Mouse (Mus musculus): ENCODE results near the gene Ctps2. TPM values are rescaled to one million over a fixed set of nuclear protein-coding genes. Genes with fewer than 3 reads are reported as not detected.

Gene Ctps2
- total RNA-seq, 1 experiment from 2014 or later, result 94.2 TPM

DNA sequence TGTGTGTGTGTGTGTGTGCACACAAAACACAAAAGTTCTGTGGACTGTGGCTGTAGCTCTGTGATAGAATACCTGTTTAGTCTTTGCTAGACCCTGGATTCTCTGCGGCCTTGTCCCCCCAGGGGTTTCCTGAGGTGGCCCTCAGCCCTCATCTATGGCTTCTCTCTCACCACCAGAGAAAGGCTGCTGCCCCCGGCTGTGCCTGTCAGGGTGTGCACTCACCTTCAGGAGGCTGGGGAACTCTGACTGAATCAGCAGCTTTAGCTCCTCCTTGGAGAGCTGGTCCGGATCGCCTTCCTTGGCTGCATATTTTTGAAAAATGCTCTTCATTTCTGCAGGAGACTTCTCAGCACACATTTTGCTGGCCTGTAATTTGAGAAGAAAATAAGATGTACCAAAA is 62.8 kb downstream of the Ctps2 start:
- ATAC-seq (replicated peaks; ENCODE audit: insufficient number of reproducible peaks, low FRiP score, low TSS enrichment, poor library complexity, severe bottlenecking), result no peak

DNA sequence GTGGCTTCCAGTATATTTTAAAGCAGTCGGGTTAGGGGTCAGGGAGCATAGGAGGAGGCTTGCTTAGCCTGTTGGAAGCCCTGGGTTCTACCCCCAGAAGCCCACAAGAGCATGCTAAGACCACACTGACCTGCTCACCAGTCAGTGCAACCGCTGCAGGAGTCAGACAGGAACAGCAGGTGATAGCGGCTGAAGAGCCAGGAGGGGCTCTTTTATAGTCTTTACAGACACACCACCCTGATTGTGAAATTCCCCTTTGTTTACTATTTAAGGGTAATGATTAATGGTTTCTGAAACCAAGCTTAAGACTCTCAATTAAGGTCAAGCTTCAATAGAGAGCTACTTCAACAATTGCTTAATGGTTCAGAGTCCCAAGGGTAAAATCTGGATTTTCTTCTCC is 63.3 kb downstream of the Ctps2 start, which contains the start of gene S100g:
S100g (minus strand) TSS at position 217 of the 400 bp plus-strand sequence.
- ATAC-seq (replicated peaks; ENCODE audit: insufficient number of reproducible peaks, low FRiP score, low TSS enrichment, poor library complexity, severe bottlenecking), result no peak

DNA sequence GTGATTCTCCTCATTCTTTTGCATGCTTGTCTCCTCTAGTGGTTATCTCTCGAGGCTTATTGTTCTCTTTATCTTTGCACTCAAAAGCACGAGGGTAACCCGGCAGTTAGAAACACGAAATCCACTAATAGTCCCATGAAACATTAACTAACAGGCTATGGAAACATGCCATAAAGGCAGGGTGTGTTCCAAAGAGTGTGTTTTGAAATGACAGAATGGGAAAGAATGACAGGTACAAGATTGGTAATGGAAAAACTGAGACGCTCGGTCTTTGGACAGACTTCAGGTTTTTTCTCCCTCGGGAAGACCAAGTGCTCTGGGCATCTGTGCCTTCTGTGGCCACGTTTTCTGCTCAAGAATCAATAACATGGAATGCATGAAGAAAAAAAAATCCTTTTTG is 66.4 kb downstream of the Ctps2 start:
- ATAC-seq (replicated peaks; ENCODE audit: insufficient number of reproducible peaks, low FRiP score, low TSS enrichment, poor library complexity, severe bottlenecking), result no peak

DNA sequence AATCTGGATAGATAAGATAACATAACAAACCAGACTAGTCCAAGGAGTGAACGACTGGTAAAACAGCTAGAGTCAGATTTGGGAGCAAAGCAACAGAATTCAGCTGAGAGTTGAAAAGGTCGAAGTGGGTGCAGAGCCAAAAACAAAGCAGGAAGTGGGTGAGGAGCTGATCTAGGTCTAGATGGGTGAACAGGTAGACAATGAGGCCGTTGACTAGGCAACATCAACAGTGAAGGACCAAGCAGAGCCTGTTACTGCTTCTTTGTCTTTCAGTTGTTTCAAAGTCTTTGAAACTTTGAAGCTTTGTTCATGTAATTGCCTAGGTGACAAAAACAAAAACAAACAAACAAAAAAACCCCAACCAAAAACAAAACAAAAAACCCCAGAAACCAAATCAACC is 75.2 kb downstream of the Ctps2 start:
- no peak for ATAC-seq (replicated peaks; ENCODE audit: insufficient number of reproducible peaks, low FRiP score, low TSS enrichment, poor library complexity, severe bottlenecking)

DNA sequence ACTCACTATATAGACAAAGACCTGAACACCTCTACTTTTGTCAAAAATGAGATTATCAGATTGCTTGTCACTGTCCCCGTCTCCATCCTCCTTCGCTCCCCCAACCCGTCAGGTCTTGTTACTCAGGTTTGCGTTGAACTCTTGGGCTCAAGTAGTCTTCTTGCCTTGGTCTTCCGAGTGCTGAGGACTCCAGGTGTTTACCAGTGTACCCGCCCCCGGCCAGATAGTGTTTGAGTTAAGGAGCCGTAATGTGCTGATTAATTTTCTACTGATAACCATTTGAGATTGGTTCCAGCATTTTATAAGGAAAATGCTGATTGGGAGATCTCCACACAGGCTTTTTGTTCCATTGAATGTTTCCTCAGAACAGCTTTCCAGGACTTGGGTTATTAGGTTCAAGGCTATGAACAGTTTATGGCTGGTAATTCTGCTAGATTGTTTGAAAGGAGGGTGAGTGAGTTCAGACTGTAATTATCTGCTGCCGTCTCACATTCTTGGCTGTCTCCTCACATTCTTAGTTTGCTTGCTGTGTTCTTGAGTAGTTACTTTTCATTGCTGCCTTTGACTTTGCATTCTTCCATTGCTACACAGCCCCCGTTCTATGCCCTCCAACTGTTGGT is 85.9 kb downstream of the Ctps2 start:
- no peak for ATAC-seq (replicated peaks; ENCODE audit: insufficient number of reproducible peaks, low FRiP score, low TSS enrichment, poor library complexity, severe bottlenecking)

DNA sequence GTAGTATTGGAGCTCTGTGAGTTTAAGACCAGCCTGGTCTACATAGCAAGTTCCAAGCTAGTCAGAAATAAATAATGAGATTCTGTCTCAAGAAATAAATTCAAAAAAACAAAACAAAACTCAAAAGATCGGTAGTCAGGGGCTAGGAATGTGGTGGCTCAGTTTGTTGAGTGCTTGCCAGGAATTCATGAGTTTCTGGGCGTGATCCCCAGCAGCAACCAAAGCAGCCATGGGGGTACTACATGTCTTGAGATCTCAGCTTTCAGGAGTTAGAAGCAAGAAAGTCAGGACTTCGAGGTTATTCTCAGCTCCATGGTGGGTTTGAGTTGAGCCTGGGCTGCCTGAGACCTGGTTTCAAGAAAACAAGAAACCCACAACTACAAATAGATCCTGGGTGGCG is 90.4 kb downstream of the Ctps2 start:
- no peak for ATAC-seq (replicated peaks; ENCODE audit: insufficient number of reproducible peaks, low FRiP score, low TSS enrichment, poor library complexity, severe bottlenecking)

DNA sequence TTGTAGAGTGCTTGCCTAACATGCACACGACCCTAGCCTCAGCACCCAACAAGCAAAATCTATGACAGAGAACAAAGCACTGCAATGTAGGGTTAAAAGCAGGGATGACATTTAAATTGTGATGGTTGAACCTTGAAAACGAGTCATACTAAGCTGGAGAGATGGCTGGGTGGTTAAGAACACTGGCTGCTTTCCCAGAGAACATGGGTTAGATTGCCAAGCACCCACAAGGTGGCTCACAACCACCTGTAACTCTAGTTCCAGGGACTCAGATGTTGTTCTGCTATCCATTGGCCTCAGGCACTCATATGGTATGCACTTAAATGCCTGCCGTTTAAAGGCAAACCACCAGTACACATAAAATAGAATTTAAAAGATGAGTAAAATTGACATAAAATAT is 91.1 kb downstream of the Ctps2 start:
- ATAC-seq (replicated peaks; ENCODE audit: insufficient number of reproducible peaks, low FRiP score, low TSS enrichment, poor library complexity, severe bottlenecking), result no peak

DNA sequence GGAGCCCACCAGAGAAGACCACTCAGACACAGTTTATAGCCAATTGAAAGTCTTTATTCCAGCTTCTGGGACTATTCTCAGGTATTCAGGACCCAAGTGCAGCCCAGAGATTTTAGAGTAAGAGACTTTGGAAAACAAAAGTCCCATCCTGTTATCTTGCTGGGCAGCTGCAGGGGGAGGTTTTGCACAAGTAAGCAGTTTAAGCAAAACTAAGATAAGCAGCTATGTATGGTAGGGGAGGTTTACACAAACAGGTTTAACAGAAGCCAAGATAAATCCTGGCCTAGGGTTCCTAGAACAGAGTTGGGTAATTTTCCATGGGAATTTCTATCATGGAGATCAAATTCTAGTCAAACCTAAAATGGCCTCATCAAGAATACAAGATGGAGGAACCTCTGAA is 126.8 kb downstream of the Ctps2 start:
- no peak for ATAC-seq (replicated peaks; ENCODE audit: insufficient number of reproducible peaks, low FRiP score, low TSS enrichment, poor library complexity, severe bottlenecking)

DNA sequence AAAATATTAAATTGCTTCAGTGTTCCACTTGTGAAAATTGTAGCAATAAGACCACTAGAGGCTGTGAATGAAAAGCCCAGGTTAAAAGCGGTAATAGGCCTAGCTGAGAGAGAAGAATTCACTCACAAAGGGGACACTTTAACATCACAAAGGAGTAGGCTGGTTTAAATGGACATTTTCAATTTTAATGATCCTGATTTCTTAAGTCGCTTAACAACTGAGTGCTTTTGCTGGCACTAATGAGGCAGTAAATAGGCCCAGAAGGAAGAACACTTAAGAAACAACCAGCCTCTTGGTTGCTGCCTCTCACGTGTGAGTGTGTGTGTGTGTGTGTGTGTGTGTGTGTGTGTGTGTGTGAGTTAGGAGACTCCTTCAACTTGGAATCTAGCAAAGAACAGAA is 137.7 kb downstream of the Ctps2 start:
- no peak for ATAC-seq (replicated peaks; ENCODE audit: insufficient number of reproducible peaks, low FRiP score, low TSS enrichment, poor library complexity, severe bottlenecking)

DNA sequence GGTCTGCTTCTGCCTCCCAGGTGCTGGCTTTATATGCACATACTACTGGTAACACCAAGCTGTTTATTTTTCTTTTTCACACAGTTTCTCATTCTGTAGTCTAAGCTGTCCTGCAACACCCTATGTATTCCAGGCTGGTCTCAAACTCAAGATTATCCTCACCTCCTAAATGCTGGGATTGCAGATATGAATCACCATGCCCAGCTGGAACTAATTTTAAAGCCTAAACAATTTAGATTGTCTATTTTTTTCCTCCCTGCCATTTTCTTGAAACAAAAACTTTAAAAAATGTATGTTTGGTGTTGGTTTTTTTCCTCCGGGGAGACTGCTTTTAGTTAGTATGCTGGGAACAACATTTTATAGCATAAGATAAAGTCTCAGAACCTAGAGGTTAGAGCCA is 141.7 kb downstream of the Ctps2 start:
- no peak for ATAC-seq (replicated peaks; ENCODE audit: insufficient number of reproducible peaks, low FRiP score, low TSS enrichment, poor library complexity, severe bottlenecking)

DNA sequence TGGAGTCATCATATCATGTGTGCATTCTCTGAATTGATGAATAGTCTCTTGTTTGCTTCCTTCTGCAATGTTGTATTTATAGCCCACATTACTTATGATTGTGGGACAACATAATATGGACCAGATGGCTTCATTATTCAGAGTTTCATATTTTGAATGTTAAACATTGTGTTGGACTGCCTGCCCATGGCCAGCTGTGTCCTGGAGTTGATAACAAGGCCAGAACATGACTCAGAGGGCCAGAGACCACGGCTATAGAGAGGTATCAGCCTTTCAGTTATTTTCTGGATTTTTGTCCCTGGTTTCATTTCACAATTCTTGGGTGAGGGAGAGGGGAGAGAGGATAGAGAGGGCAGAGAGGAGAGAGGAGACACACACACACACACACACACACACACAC is 162.9 kb downstream of the Ctps2 start:
- ATAC-seq (replicated peaks; ENCODE audit: insufficient number of reproducible peaks, low FRiP score, low TSS enrichment, poor library complexity, severe bottlenecking), result no peak

Other genes with a start within 250 kb of the Ctps2 start
- 77.8 to 130 TPM (median 129 TPM) in 3 replicates for gene Rbbp7, start 140.8 kb upstream of the Ctps2 start, total RNA-seq (2017)
- 37.4 to 52.6 TPM (median 50.8 TPM) in 3 replicates for gene Txlng, start 71.8 kb upstream of the Ctps2 start, total RNA-seq (2017)
- gene Syap1, start 12.8 kb upstream of the Ctps2 start, total RNA-seq (2017), result 116 to 144 TPM (median 135 TPM) in 3 replicates
- gene S100g, start 63.4 kb downstream of the Ctps2 start, total RNA-seq (2017), result not detected in 3 replicates